Mouse (Mus musculus) kidney, embryonic 14.5 days (tissue): ENCODE data around the gene Trrap. TPM values are rescaled to one million over a fixed set of nuclear protein-coding genes. Genes with fewer than 3 reads are reported as not detected.

ENCODE experiments used
- ATAC-seq: fragments of 200-750 bp; cut with Nextera tagmentation; 2 replicates; pipeline ENCODE4 v1.8.0; 2017; ENCODE audit warnings: moderate number of reproducible peaks, mild to moderate bottlenecking, moderate TSS enrichment, moderate library complexity; ENCODE audit not compliant: low FRiP score, low TSS enrichment
- H3K27ac ChIP-seq: fragments of 300-500 bp; sonication (generic); 2 replicates; pipeline ENCODE4 v1.5.1; 2014; ENCODE audit warnings: low read depth, mild to moderate bottlenecking, low read length, moderate library complexity, mixed read lengths
- H3K27me3 ChIP-seq: fragments of 300-500 bp; sonication (generic); 2 replicates; pipeline ENCODE4 v1.6.1; 2014; ENCODE audit warnings: mild to moderate bottlenecking, low read length; ENCODE audit not compliant: control insufficient read depth, insufficient read depth
- H3K36me3 ChIP-seq: fragments of 300-500 bp; sonication (generic); 2 replicates; pipeline ENCODE4 v1.6.1; 2014; ENCODE audit warnings: low read length, mixed read lengths; ENCODE audit not compliant: control insufficient read depth, insufficient read depth
- H3K4me1 ChIP-seq: fragments of 300-500 bp; sonication (generic); 2 replicates; pipeline ENCODE4 v1.6.1; 2014; ENCODE audit warnings: low read length, mixed read lengths; ENCODE audit not compliant: control insufficient read depth, insufficient read depth
- H3K4me2 ChIP-seq: fragments of 300-500 bp; sonication (generic); replicated peaks from 2 replicates; pipeline ENCODE4 v1.6.1; 2014; ENCODE audit warnings: low read depth, mild to moderate bottlenecking, low read length
- H3K4me3 ChIP-seq: fragments of 300-500 bp; sonication (generic); 2 replicates; pipeline ENCODE4 v1.5.1; 2014; ENCODE audit warnings: mild to moderate bottlenecking, low read length
- H3K9ac ChIP-seq: fragments of 300-500 bp; sonication (generic); 2 replicates; pipeline ENCODE4 v1.6.1; 2014; ENCODE audit warnings: low read depth, mild to moderate bottlenecking, low read length, moderate library complexity
- H3K9me3 ChIP-seq: fragments of 300-500 bp; sonication (generic); 2 replicates; pipeline ENCODE4 v1.6.1; 2016; ENCODE audit warnings: low read length; ENCODE audit not compliant: control insufficient read depth
- WGBS: fragments of 180-500 bp; shearing (Covaris S2); extraction: QIAGEN DNeasy Blood & Tissue Kit; methylation state at CpG from one replicate; pipeline ENCODE4 v1.1.7; 2014; 5-methylcytosine and 5-hydroxymethylcytosine counted together
- polyA plus RNA-seq: library from polyadenylated mRNA; unstranded; fragments of >200 nt; fragmentation: Nextera tagmentation; extraction: Ambion mirVana; gene quantifications from 2 replicates; pipeline ENCODE4 v1.2.1, GENCODE M21; 2014

The Trrap gene
- polyA plus RNA-seq, 1 experiment from 2014 or later, result 110 TPM

GRCm38 (mm10) chr5:144871775-144872174 lies 104.2 kb downstream of the Trrap start:
- ATAC-seq, result no peak
- 95% methylated on average over 1 of the region's 1 CpGs for WGBS
- H3K4me2 ChIP-seq, result no peak overlapping the region
- H3K27me3 ChIP-seq, result no peaks in the 10 kb centered on the region
- H3K27ac ChIP-seq, result no peak overlapping the region
- H3K36me3 ChIP-seq, result peaks cover 1% of the 10 kb centered on the region; the same call in 1 of the 2 replicates
- no peaks in the 10 kb centered on the region for H3K9me3 ChIP-seq
- no peaks in the 10 kb centered on the region for H3K4me1 ChIP-seq
- H3K9ac ChIP-seq, result no peak overlapping the region
- H3K4me3 ChIP-seq, result no peak overlapping the region

DNA sequence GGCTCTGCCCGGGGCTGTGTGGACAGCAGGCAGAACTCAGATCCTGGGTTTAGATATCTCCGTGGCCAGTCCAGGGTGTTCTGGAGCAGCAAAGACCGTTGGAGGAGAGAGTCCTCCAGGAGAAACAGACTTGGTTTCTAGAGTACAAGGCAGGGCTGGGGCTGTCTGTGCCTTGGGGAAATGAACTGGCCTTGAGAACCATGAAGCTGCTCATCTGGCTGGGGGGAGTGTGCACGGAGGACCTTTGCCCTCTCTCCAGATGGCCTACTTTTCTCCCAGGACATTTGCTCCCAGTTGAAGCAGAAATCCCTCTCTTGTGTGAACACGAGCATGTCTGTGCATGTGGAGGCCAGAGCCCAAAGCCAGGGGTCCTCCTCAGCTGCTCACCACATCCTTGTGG lies 104.8 kb downstream of the Trrap start:
- Histone ChIP-seq H3K36me3 (peaks cover 7% of the 10 kb centered on the region), H3K4me3 (no peak overlapping the region), H3K9ac (no peak overlapping the region), H3K4me1 (no peaks in the 10 kb centered on the region), H3K9me3 (no peaks in the 10 kb centered on the region), H3K4me2 (no peak overlapping the region), H3K27ac (no peak overlapping the region), H3K27me3 (no peaks in the 10 kb centered on the region)
- ATAC-seq, result no peak
- WGBS, result 67% methylated on average over 5 of the region's 5 CpGs

DNA sequence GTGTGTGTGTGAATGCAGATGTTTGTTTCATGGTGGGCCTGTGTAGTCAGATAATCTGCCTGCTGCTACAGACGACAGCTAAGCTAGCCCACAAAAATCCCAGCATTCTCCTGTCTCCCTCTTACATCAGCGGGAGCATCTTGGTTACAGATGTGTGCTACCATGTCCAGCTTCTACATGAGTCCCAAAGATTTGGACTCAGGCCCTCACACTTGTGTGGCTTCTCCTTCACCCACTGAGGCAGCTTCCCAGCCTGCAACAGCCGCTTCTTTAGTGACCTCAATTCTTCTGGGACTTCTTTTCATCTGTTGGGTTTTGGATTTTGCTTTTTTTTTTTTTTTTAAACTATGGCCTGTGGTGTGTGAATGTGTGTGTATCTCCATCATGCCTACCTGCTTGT lies 105.3 kb downstream of the Trrap start:
- WGBS, result 90% methylated on average over 3 of the region's 3 CpGs

GRCm38 (mm10) chr5:144875227-144875626 lies 107.7 kb downstream of the Trrap start:
- Histone ChIP-seq H3K27ac (no peak overlapping the region), H3K4me2 (no peak overlapping the region), H3K4me3 (no peak overlapping the region), H3K9me3 (no peaks in the 10 kb centered on the region), H3K4me1 (no peaks in the 10 kb centered on the region), H3K36me3 (peaks cover 29% of the 10 kb centered on the region), H3K27me3 (no peaks in the 10 kb centered on the region), H3K9ac (no peak overlapping the region)
- 0 out of 2 replicates have a peak, but pooled peaks have one; percentile 8 for ATAC-seq
- 82% methylated on average over 6 of the region's 6 CpGs for WGBS

More for the DNA sequence above, 105.3 kb downstream of the Trrap start:
- Histone ChIP-seq H3K9me3 (no peaks in the 10 kb centered on the region), H3K4me3 (no peak overlapping the region), H3K9ac (no peak overlapping the region), H3K4me1 (no peaks in the 10 kb centered on the region), H3K36me3 (peaks cover 9% of the 10 kb centered on the region), H3K4me2 (no peak overlapping the region), H3K27me3 (no peaks in the 10 kb centered on the region), H3K27ac (no peak overlapping the region)
- ATAC-seq, result no peak

DNA sequence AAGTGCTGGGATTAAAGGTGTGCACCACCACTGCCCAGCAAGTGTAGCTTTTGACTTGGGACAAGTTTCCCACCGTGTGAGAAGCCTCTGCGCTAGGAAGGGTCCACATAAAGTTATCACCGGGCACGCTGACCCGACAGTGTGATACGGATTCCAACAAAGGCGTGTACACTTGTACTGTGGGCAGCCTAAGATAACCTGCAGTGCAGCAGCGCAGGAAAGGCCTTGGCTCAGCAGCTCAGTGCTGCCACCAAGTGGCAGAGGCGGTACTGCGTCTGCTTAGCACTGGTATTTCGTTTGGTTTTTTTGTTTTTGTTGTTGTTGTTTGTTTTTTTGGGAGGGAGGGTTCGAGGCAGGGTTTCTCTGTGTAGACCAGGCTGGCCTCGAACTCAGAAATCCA lies 108.4 kb downstream of the Trrap start:
- 20% methylated on average over 13 of the region's 13 CpGs for WGBS
- no peak overlapping the region for H3K9ac ChIP-seq
- H3K4me3 ChIP-seq, result no peak overlapping the region
- H3K27me3 ChIP-seq, result no peaks in the 10 kb centered on the region
- peaks cover 35% of the 10 kb centered on the region for H3K36me3 ChIP-seq
- H3K4me2 ChIP-seq, result no peak overlapping the region
- H3K27ac ChIP-seq, result no peak overlapping the region
- no peaks in the 10 kb centered on the region for H3K9me3 ChIP-seq
- ATAC-seq, result peak; percentile 37; the same call in 1 of the 2 replicates
- no peaks in the 10 kb centered on the region for H3K4me1 ChIP-seq

DNA sequence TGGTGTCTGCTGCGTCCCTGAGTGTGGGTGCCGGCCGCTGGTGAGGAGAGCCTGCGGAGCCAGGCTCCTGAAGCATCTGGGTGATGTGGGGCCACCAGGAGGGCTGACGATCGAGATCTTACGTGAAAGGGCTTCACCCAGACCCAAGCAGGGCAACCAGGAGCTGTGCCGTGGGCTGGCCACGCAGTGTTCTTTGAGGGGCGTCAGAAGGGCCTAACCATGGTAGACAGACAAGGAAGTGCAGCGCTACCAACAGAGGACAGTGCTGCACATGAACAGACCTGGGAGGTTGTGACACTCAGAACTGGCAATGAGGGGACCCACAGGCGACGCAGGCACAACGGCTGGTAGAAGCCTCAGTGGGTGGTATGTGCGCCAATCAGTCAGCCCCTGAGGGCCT lies 109.5 kb downstream of the Trrap start:
- H3K36me3 ChIP-seq, result peaks cover 47% of the 10 kb centered on the region
- H3K4me2 ChIP-seq, result no peak overlapping the region
- H3K4me3 ChIP-seq, result no peak overlapping the region
- H3K27me3 ChIP-seq, result no peaks in the 10 kb centered on the region
- ATAC-seq, result no peak
- 92% methylated on average over 15 of the region's 15 CpGs for WGBS
- H3K9me3 ChIP-seq, result no peaks in the 10 kb centered on the region
- H3K27ac ChIP-seq, result no peak overlapping the region
- no peaks in the 10 kb centered on the region for H3K4me1 ChIP-seq
- no peak overlapping the region for H3K9ac ChIP-seq

DNA sequence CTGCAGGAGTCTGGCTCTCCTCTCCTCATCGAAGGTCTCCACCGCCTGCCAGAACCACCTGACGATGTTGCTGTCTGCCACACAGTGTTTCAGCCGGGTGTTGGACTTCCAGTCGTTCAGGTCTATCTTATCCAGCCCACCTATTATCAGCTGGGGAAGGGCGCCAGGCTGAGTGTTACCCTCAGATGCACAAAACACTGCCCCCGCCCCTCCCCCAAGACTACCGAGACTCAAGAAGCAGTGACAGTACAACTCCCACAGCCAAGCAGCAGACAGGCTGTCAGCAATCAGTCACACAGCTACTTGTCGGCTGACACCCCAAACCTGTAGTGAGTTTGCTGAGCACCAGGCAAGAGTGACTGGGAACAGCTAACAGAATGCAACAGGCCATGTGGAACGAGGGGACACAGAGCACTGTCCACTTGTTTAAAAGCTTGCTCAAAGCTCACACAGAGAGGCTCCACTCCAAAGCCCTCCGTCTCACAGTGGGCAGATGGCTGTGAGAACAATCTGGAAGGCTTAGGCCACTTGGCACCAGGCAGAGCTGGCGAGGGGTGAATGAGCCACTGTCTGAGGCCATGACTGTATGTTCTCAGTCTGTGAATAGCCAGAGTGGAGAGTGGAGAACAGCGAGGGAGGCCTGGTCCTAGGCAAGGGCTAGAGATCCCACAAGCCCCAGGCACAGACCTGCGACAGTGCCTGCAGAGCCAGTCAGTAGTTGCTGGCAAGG lies 114.3 kb downstream of the Trrap start:
- H3K36me3 ChIP-seq, result peaks cover 86% of the 10 kb centered on the region
- no peaks in the 10 kb centered on the region for H3K9me3 ChIP-seq
- H3K27ac ChIP-seq, result no peak overlapping the region
- WGBS, result 86% methylated on average over 14 of the region's 14 CpGs
- no peak for ATAC-seq
- H3K9ac ChIP-seq, result no peak overlapping the region
- no peaks in the 10 kb centered on the region for H3K4me1 ChIP-seq
- H3K27me3 ChIP-seq, result no peaks in the 10 kb centered on the region
- no peak overlapping the region for H3K4me2 ChIP-seq
- H3K4me3 ChIP-seq, result no peak overlapping the region

GRCm38 (mm10) chr5:144884629-144885217 lies 117.2 kb downstream of the Trrap start:
- no peaks in the 10 kb centered on the region for H3K9me3 ChIP-seq
- no peak overlapping the region for H3K27ac ChIP-seq
- ATAC-seq, result no peak
- no peak overlapping the region for H3K9ac ChIP-seq
- no peaks in the 10 kb centered on the region for H3K4me1 ChIP-seq
- peaks cover 91% of the 10 kb centered on the region for H3K36me3 ChIP-seq
- H3K27me3 ChIP-seq, result no peaks in the 10 kb centered on the region
- no peak overlapping the region for H3K4me2 ChIP-seq
- H3K4me3 ChIP-seq, result no peak overlapping the region
- WGBS, result 79% methylated on average over 13 of the region's 13 CpGs

DNA sequence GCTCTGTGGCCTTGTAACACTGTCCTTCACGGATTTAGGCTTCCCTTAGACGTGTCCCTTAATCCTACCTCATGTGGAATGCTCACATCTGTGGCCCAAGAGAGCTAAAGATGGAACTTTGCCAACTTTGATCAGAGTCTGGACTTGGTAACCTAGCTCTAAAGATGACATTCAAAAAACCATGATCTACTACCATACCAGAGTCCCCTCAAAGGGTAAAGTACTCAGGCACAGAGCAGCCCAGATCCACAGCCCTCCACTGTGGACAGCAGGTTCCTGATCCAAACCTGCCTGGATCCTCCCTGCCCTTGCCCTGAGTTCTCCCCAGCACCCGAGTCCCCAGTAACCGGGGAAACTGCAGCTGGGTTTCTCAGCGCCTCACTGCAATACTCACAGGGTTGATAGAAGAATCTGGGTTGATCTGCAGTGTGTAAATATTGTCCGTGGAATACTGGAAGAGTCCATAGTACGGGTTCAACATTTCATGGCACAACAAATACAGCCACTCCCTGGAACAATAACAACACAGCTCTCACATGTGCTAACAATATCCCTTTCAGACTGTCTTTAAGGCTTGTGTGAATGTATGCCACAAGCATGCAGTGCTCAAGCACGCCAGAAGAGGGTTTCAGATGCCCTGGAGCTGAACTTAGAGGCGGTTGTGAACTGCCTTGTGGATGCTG lies 118.6 kb downstream of the Trrap start:
- Histone ChIP-seq H3K27ac (no peak overlapping the region), H3K4me2 (no peak overlapping the region), H3K4me1 (no peaks in the 10 kb centered on the region), H3K4me3 (no peak overlapping the region), H3K36me3 (peaks cover 84% of the 10 kb centered on the region), H3K9me3 (no peaks in the 10 kb centered on the region), H3K9ac (no peak overlapping the region), H3K27me3 (no peaks in the 10 kb centered on the region)
- no peak for ATAC-seq
- WGBS, result 91% methylated on average over 9 of the region's 9 CpGs
